Mouse (Mus musculus) testis, postnatal 14 days (tissue): ENCODE measurements at regions not wholly inside any gene's neighbourhood (a gene's known extent, or its start where the extent isn't known, plus 50 kb on each side); places are given as distances from the start of the nearest gene placed in this dataset.
A peak's percentile ranks its signal among the peaks of the same experiment; 100 is the strongest.

Experiments
- DNase-seq: peaks from one replicate; pipeline ENCODE4 v3.0.0; 2021; ENCODE audit warnings: low spot score

DNA sequence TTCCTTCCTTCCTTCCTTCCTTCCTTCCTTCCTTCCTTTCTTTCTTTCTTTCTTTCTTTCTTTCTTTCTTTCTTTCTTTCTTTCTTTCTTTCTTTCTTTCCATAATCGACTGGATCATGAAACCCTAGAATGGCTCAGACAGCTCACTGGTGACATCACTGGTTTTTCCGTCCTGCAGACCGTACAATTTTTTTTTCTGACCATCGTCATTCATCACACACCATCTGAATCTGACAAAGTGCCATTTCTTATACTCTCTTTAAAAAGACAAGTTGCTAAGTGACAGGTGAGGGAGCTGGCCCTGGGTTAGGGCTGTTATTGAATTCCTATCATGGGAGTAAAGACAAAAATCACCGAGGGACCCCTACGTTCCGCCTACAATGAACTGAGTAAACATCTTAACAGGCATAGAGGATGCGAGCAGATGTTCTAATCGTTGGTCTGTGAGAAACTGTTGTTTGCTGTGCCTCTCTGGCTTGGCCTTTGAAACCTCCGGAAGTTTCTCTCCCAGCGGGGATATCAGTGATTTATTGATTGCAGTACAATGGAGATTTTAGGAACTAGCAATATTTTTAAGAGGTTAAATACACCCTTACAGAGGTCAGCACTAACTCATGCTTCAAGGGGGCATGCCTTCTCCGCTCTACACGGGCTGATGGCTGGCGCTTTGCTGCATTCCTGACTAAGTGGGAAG, 192.6 kb upstream of the Gm5148 start:
- DNase-seq: no peak

DNA sequence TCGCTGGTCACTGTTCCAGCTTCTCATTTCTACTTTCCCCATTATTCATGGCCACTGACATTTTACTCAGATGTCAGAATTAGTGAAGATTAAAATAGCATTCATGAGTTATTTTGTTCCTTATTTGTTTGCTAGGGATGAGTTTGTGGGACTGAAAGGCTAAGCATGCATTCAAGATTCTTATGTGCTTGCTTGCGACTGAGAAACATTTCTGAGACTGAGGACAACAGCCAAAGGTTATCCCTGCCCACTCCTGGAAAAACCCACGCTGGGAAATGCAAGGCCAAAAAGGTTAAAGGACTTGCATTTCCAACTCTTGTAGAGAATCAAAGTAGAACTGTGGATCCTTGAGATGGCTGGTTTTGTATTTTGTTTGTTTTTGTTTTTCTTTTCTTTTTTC, 192.0 kb upstream of the Gm5148 start:
- DNase-seq: no peak

GRCm38 (mm10) chr3:37915673-37916072, 191.4 kb upstream of the Gm5148 start:
- DNase-seq: no peak

- no peak for DNase-seq
These were observed 189.8 kb upstream of the Gm5148 start for GRCm38 (mm10) chr3:37914136-37914535.

DNA sequence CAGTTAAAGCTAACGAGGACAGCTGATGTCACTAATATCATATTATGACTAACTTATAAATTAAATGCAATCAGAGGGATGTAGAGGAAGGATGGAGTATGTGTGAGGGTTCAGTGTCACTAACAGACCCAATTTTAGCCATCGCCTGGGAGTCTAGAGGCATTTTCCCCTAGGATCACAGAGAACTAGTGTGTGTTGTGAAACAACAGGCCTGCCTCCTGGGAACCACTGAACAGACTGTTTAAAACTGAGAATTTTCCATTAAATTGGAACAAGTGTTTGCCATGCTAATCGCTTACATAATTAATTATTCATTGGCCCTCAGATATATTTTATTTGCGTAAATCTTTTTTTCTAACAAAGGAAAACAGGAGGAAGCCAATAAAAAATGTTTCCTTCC, 185.5 kb upstream of the Gm5148 start:
- DNase-seq: no peak

DNA sequence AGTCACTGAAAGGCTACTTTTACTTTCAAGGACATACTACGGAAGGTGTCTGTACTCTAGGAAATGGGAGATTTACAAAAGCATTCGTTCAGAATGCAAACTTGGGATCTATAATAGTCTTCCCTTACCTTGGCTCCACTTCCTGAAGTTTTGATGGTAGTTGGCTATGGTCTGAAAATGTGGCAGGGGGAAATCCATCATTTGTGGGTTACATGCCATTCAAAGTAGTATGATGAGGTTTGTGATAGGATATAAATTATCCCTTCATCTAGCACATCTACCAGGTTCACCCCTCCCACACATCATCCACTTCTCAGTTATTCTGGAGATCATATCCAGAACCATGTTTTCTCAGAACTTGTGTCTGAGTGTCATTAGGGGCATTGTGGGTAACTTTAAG, 184.7 kb upstream of the Gm5148 start:
- DNase-seq: no peak

DNA sequence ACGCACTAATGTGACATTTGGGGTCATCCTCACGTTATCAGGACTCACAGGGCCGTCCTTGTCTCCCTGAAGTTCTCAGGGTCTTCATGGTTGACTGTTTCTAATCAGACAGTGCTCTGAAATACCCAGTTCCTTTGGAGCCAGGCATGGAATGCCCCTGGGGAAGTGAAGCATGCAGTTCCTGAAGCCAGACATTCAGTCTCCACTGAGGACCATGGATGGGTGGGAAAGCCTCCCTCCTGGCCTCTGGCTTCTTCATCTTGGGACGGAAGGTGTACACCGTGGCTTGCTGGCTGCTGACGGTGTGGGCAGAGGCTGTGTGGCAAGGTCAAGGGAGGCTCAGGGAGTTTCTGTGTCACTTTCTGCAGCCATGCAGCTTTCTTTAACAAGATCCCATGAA, 184.2 kb upstream of the Gm5148 start:
- no peak for DNase-seq

- DNase-seq: no peak
These were observed 183.3 kb upstream of the Gm5148 start for GRCm38 (mm10) chr3:37907432-37908088.

GRCm38 (mm10) chr3:37906806-37907251, 182.5 kb upstream of the Gm5148 start:
- DNase-seq: no peak

DNA sequence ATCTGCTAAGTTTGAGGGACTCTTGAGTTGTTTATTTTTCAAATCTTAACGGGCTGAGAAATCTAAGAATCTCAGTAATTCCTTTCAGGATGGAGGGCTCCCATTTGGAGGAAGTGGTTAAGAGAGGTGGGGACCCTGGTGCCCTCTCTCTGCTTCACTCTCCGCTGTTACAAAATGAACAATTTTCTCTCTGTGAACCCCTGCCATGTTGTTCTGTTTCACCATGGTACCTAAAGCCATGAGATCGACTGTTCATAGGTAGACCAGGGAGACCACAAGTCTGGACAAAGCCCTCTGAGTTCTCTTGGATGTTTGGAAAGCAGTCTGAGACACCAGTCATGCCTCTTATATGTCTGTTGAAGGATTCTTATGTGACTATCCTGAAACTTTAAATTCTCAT, 179.9 kb upstream of the Gm5148 start:
- no peak for DNase-seq

- DNase-seq: no peak
These were observed 179.2 kb upstream of the Gm5148 start for GRCm38 (mm10) chr3:37903482-37903881.

DNA sequence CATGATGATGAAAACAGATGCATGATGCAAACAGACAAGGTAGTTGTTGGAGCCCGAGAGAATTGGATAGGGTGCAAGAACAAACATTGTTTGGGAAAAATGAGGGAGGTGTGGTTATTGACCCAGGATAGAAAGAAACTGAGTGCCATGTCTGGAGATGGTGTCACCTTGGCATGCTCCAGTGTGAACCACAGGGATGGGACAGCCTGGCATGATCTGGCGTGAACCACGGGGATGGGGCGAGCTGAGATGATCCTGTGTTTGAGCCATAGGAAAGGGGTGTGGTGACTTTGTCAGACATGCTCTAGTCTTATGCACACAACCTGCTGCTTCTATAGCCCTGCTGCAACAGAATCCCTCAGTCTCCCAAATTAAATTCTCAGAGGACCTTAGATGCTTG, 178.7 kb upstream of the Gm5148 start:
- no peak for DNase-seq

- no peak for DNase-seq
These were observed 173.1 kb upstream of the Gm5148 start for GRCm38 (mm10) chr3:37897392-37897791.

- peak; percentile 41 for DNase-seq
These were observed 172.6 kb upstream of the Gm5148 start for GRCm38 (mm10) chr3:37896821-37897311.

- no peak for DNase-seq
These were observed 170.3 kb upstream of the Gm5148 start for GRCm38 (mm10) chr3:37894599-37894998.

DNA sequence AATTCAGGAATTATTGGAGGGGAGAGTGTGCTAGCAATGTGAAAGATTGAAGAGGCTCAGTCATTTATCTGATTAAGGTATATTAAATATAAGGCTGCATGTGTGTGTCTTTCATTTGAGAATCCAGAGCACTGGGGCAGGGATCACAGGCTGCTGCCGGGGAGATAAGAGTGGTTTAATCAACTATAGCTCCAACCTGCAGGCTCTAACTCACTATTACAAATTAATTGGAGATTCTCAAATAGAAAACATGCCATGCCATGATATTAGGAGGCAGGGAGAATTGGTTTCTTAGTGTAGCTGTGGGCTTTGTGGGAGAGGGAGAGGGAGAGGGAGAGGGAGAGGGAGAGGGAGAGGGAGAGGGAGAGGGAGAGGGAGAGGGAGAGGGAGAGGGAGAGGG, 165.9 kb upstream of the Gm5148 start:
- DNase-seq: no peak

- no peak for DNase-seq
These were observed 164.2 kb upstream of the Gm5148 start for GRCm38 (mm10) chr3:37888455-37888854.

GRCm38 (mm10) chr3:37887711-37888110, 163.4 kb upstream of the Gm5148 start:
- no peak for DNase-seq

DNA sequence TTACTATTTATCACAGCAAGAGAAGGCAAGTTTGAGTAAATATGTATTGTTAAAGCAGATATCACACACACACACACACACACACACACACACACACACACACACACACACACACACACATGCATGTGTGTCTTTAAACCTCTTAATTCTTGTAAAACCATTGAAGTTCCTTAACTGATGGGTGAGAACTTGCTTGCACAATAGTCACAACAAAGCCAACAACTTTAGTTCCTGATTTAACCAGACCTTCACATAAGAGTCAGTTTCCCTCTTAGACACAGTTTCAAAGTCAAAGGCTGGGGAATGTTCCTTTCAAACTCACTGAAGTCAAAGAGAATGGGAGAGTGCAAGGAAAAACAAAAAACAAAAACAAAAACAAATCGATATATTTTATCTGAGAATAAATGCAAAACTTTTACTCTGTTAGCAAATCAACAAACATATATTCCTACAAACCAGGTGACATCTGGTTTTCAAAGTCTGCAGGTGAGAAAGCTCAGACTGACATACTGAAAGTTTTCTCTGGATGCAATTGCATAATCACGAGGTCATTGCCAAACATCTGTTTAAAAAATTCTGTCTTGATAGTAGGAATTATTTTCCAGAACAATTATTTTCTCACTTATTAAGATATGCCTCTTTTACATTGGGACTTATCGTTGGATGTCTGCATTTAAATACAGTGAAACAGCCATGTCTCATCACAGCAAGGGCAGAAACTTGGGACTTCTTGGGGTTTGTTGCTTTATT, 162.6 kb upstream of the Gm5148 start:
- DNase-seq: no peak

- no peak for DNase-seq
These were observed 161.5 kb upstream of the Gm5148 start for GRCm38 (mm10) chr3:37885776-37886175.

- DNase-seq: no peak
These were observed 158.1 kb upstream of the Gm5148 start for GRCm38 (mm10) chr3:37882417-37882816.

- DNase-seq: no peak
These were observed 156.7 kb upstream of the Gm5148 start for GRCm38 (mm10) chr3:37881016-37881415.

GRCm38 (mm10) chr3:37879056-37879455, 154.8 kb upstream of the Gm5148 start:
- DNase-seq: no peak
